Mouse (Mus musculus): ENCODE measurements around the gene Ube2m. TPM values are rescaled to one million over a fixed set of nuclear protein-coding genes. Genes with fewer than 3 reads are reported as not detected.

Gene Ube2m
- polyA plus RNA-seq, 1 experiment from 2014 or later: 107 TPM

DNA sequence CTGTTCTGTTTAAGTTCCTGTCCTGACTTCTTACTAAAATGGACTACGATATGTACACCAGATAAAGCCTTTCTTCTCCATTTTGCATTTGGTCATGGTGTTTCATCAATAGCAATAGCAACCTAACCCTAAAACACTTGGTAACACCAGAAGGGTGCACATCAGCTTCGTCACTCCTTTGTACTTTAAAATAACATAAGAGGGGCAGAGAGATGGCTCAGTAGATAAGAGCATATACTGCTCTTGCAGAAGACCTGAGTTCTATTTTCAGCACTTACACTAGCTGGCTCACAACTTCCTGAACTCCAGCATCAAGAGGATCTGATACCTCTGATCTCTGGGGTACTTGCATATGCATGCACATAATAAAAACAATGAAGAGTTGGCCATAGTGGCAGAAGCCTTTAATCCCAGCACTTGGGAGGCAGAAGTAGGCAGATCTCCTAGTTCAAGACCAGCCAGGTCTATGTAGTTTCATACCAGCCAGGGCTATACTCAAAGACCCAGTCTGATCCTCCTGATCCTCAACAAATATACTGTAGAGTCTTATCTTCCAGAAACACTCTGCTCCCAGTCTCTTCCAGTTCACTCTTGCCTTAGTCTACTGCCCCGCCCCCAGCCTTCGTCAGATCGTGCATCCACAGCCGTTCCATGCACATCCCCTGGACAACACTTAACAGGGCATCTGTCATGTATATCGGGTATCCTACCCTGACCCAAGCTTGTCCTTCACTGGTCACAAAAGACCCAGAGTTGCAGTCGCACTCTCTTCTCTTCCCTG lies 50.5 kb downstream of the Ube2m start:
- Histone ChIP-seq H3K27ac (ENCODE audit: low read depth, low read length) (no peak overlapping the region), H3K9ac (ENCODE audit: low read depth, low read length) (no peak overlapping the region), H3K27me3 (replicated peaks; ENCODE audit: control insufficient read depth, insufficient read depth, low read length) (no peaks in the 10 kb centered on the region), H3K4me3 (ENCODE audit: low read depth, low read length) (no peak overlapping the region), H3K9me3 (ENCODE audit: control insufficient read depth) (no peaks in the 10 kb centered on the region), H3K4me2 (replicated peaks; ENCODE audit: low read depth) (no peak overlapping the region), H3K4me1 (replicated peaks; ENCODE audit: control insufficient read depth, insufficient read depth, low read length) (no peaks in the 10 kb centered on the region), H3K36me3 (ENCODE audit: control insufficient read depth, insufficient read depth) (no peaks in the 10 kb centered on the region)
- ATAC-seq: no peak
- 77% methylated on average over 8 of the region's 8 CpGs for WGBS
- no peak for TF ChIP-seq CTCF (IDR thresholded peaks at IDR 0.05; ENCODE audit: low read depth)

GRCm38 (mm10) chr7:12986906-12987305 lies 51.2 kb downstream of the Ube2m start:
- no peak overlapping the region for H3K4me2 ChIP-seq (replicated peaks; ENCODE audit: low read depth)
- no peaks in the 10 kb centered on the region for H3K27me3 ChIP-seq (replicated peaks; ENCODE audit: control insufficient read depth, insufficient read depth, low read length)
- H3K4me1 ChIP-seq (replicated peaks; ENCODE audit: control insufficient read depth, insufficient read depth, low read length): no peaks in the 10 kb centered on the region
- WGBS: 83% methylated on average over 8 of the region's 8 CpGs
- H3K4me3 ChIP-seq (ENCODE audit: low read depth, low read length): no peak overlapping the region
- H3K27ac ChIP-seq (ENCODE audit: low read depth, low read length): no peak overlapping the region
- H3K9ac ChIP-seq (ENCODE audit: low read depth, low read length): no peak overlapping the region
- no peak for TF ChIP-seq CTCF (IDR thresholded peaks at IDR 0.05; ENCODE audit: low read depth)
- no peaks in the 10 kb centered on the region for H3K9me3 ChIP-seq (ENCODE audit: control insufficient read depth)
- no peaks in the 10 kb centered on the region for H3K36me3 ChIP-seq (ENCODE audit: control insufficient read depth, insufficient read depth)
- ATAC-seq: no peak

- H3K27ac ChIP-seq (ENCODE audit: low read depth, low read length): no peak overlapping the region
- no peak overlapping the region for H3K9ac ChIP-seq (ENCODE audit: low read depth, low read length)
- H3K4me1 ChIP-seq (replicated peaks; ENCODE audit: control insufficient read depth, insufficient read depth, low read length): no peaks in the 10 kb centered on the region
- no peak overlapping the region for H3K4me3 ChIP-seq (ENCODE audit: low read depth, low read length)
- no peak for ATAC-seq
- no peak overlapping the region for H3K4me2 ChIP-seq (replicated peaks; ENCODE audit: low read depth)
- WGBS: 75% methylated on average over 1 of the region's 1 CpGs
- H3K36me3 ChIP-seq (ENCODE audit: control insufficient read depth, insufficient read depth): no peaks in the 10 kb centered on the region
- no peaks in the 10 kb centered on the region for H3K27me3 ChIP-seq (replicated peaks; ENCODE audit: control insufficient read depth, insufficient read depth, low read length)
- TF ChIP-seq CTCF (IDR thresholded peaks at IDR 0.05; ENCODE audit: low read depth): no peak
- no peaks in the 10 kb centered on the region for H3K9me3 ChIP-seq (ENCODE audit: control insufficient read depth)
Measured at GRCm38 (mm10) chr7:12985724-12986123, 52.4 kb downstream of the Ube2m start.

Other genes starting within 250 kb of the Ube2m start
- 0.77 and 1.1 TPM in 2 replicates for gene Zscan18, start 234.6 kb downstream of the Ube2m start, polyA plus RNA-seq (2015; fragmentation: Nextera tagmentation; extraction: Ambion mirVana)
- 4.3 and 5.8 TPM in 2 replicates for gene Zfp329, start 219.4 kb downstream of the Ube2m start, polyA plus RNA-seq (2015; fragmentation: Nextera tagmentation; extraction: Ambion mirVana)
- 12.5 and 15.6 TPM in 2 replicates for gene Zfp110, start 203.5 kb downstream of the Ube2m start, polyA plus RNA-seq (2015; fragmentation: Nextera tagmentation; extraction: Ambion mirVana)
- gene Zfp128, start 157.1 kb downstream of the Ube2m start, polyA plus RNA-seq (2015; fragmentation: Nextera tagmentation; extraction: Ambion mirVana): 0.97 and 1.2 TPM in 2 replicates
- 4.0 and 4.4 TPM in 2 replicates for gene Zscan22, start 140.5 kb downstream of the Ube2m start, polyA plus RNA-seq (2015; fragmentation: Nextera tagmentation; extraction: Ambion mirVana)
- gene Rps5, start 116.0 kb downstream of the Ube2m start, polyA plus RNA-seq (2015; fragmentation: Nextera tagmentation; extraction: Ambion mirVana): 555 and 561 TPM in 2 replicates
- 0.05 and 0.09 TPM in 2 replicates for gene Rnf225, start 110.9 kb downstream of the Ube2m start, polyA plus RNA-seq (2015; fragmentation: Nextera tagmentation; extraction: Ambion mirVana)
- 4.0 and 4.1 TPM in 2 replicates for gene Zfp324, start 72.4 kb downstream of the Ube2m start, polyA plus RNA-seq (2015; fragmentation: Nextera tagmentation; extraction: Ambion mirVana)
- gene Zfp446, start 60.4 kb downstream of the Ube2m start, polyA plus RNA-seq (2015; fragmentation: Nextera tagmentation; extraction: Ambion mirVana): 2.5 and 2.6 TPM in 2 replicates
- gene Slc27a5, start 40.1 kb downstream of the Ube2m start, polyA plus RNA-seq (2015; fragmentation: Nextera tagmentation; extraction: Ambion mirVana): 0.18 and 0.22 TPM in 2 replicates
- gene Trim28, start 39.2 kb downstream of the Ube2m start, polyA plus RNA-seq (2015; fragmentation: Nextera tagmentation; extraction: Ambion mirVana): 82.8 and 85.3 TPM in 2 replicates
- 11.2 and 11.6 TPM in 2 replicates for gene Zbtb45, start 28.2 kb downstream of the Ube2m start, polyA plus RNA-seq (2015; fragmentation: Nextera tagmentation; extraction: Ambion mirVana)
- gene Chmp2a, start 3.5 kb downstream of the Ube2m start, polyA plus RNA-seq (2015; fragmentation: Nextera tagmentation; extraction: Ambion mirVana): 323 and 329 TPM in 2 replicates
- 0.83 and 1.1 TPM in 2 replicates for gene Mzf1, start 16.5 kb upstream of the Ube2m start, polyA plus RNA-seq (2015; fragmentation: Nextera tagmentation; extraction: Ambion mirVana)
- not detected in 2 replicates for gene Vmn1r85, start 56.9 kb upstream of the Ube2m start, polyA plus RNA-seq (2015; fragmentation: Nextera tagmentation; extraction: Ambion mirVana)
- not detected in 2 replicates for gene Vmn1r86, start 81.6 kb upstream of the Ube2m start, polyA plus RNA-seq (2015; fragmentation: Nextera tagmentation; extraction: Ambion mirVana)
- not detected in 2 replicates for gene Vmn1r87, start 101.9 kb upstream of the Ube2m start, polyA plus RNA-seq (2015; fragmentation: Nextera tagmentation; extraction: Ambion mirVana)
- not detected in 2 replicates for gene Vmn1r88, start 121.3 kb upstream of the Ube2m start, polyA plus RNA-seq (2015; fragmentation: Nextera tagmentation; extraction: Ambion mirVana)
- gene Vmn1r89, start 174.7 kb upstream of the Ube2m start, polyA plus RNA-seq (2015; fragmentation: Nextera tagmentation; extraction: Ambion mirVana): not detected in 2 replicates
- 30.0 and 34.4 TPM in 2 replicates for gene Lig1, start 239.0 kb upstream of the Ube2m start, polyA plus RNA-seq (2015; fragmentation: Nextera tagmentation; extraction: Ambion mirVana)
- 1.6 and 1.9 TPM in 2 replicates for gene Zswim9, start 240.4 kb upstream of the Ube2m start, polyA plus RNA-seq (2015; fragmentation: Nextera tagmentation; extraction: Ambion mirVana)

All from intestine, postnatal 0 days (tissue).